Mouse (Mus musculus): ENCODE data around the gene Rbl2. TPM values are rescaled to one million over a fixed set of nuclear protein-coding genes. Genes with fewer than 3 reads are reported as not detected.
A peak's percentile ranks its signal among the peaks of the same experiment; 100 is the strongest.

Rbl2 gene
- total and polyA plus RNA-seq, 3 experiments, result 2.9 to 8.4 TPM; not detected in 1

GRCm38 (mm10) chr8:91046370-91046769 lies 23.5 kb upstream of the Rbl2 start:
- no peaks in the 10 kb centered on the region for H3K27me3 ChIP-seq (ENCODE audit: control insufficient read depth in 1 of 2, insufficient read depth in 2 of 2, low read length in 2 of 2)
- TF ChIP-seq ZNF384 (IDR thresholded peaks at IDR 0.05; ENCODE audit: low read depth, low read length) (no peak), JUND (IDR thresholded peaks at IDR 0.05; ENCODE audit: low read depth, low read length) (no peak), MXI1 (IDR thresholded peaks at IDR 0.05; ENCODE audit: low read depth, low read length) (no peak), ZMIZ1 (IDR thresholded peaks at IDR 0.05; ENCODE audit: low read depth, low read length) (no peak), RAD21 (IDR thresholded peaks at IDR 0.05; ENCODE audit: low read depth, low read length) (no peak), HCFC1 (IDR thresholded peaks at IDR 0.05; ENCODE audit: low read depth, low read length) (no peak), GATA1 (IDR thresholded peaks at IDR 0.05; ENCODE audit: low read depth, low read length) (no peak), TCF12 (IDR thresholded peaks at IDR 0.05; ENCODE audit: low read depth, low read length) (no peak), KAT2A (conservative IDR thresholded peaks at IDR 0.05; ENCODE audit: low read depth, low read length) (no peak)
- H3K79me2 ChIP-seq (ENCODE audit: control insufficient read depth, insufficient read depth, low read length, poor library complexity), result no peaks in the 10 kb centered on the region
- H3K27ac ChIP-seq (ENCODE audit: control insufficient read depth, low read depth, low read length), result no peak overlapping the region
- H3K36me3 ChIP-seq (ENCODE audit: control insufficient read depth in 1 of 2, insufficient read depth in 2 of 2, low read length in 2 of 2), result peaks cover 4% of the 10 kb centered on the region in 2 experiments
- H3K9me3 ChIP-seq (replicated peaks; ENCODE audit: insufficient read depth, low read length), result no peaks in the 10 kb centered on the region
- peaks cover 0 to 3% of the 10 kb centered on the region in 2 experiments; a peak in 1 of 4 replicates for H3K4me1 ChIP-seq (ENCODE audit: control insufficient read depth in 1 of 2, insufficient read depth in 2 of 2, low read length in 2 of 2)
- no peak overlapping the region for H3K9ac ChIP-seq (ENCODE audit: control insufficient read depth, low read depth, low read length, poor library complexity, severe bottlenecking)
- DNase-seq (ENCODE audit: low read depth, low spot score), result no peak
- no peak overlapping the region for H3K4me3 ChIP-seq (ENCODE audit: control insufficient read depth in 1 of 2, insufficient read depth in 1 of 2, low read depth in 2 of 2, low read length in 2 of 2)

GRCm38 (mm10) chr8:91051037-91051436 lies 18.8 kb upstream of the Rbl2 start:
- peak; percentile 85 for DNase-seq (ENCODE audit: low read depth, low spot score)
- no peak overlapping the region for H3K27ac ChIP-seq (ENCODE audit: control insufficient read depth, low read depth, low read length)
- H3K79me2 ChIP-seq (ENCODE audit: control insufficient read depth, insufficient read depth, low read length, poor library complexity), result no peaks in the 10 kb centered on the region
- H3K36me3 ChIP-seq (ENCODE audit: control insufficient read depth in 1 of 2, insufficient read depth in 2 of 2, low read length in 2 of 2), result peaks cover 4 to 7% of the 10 kb centered on the region in 2 experiments
- H3K9ac ChIP-seq (ENCODE audit: control insufficient read depth, low read depth, low read length, poor library complexity, severe bottlenecking), result no peak overlapping the region
- H3K27me3 ChIP-seq (ENCODE audit: control insufficient read depth in 1 of 2, insufficient read depth in 2 of 2, low read length in 2 of 2), result no peaks in the 10 kb centered on the region
- H3K9me3 ChIP-seq (replicated peaks; ENCODE audit: insufficient read depth, low read length), result no peaks in the 10 kb centered on the region
- TF ChIP-seq USF1 (IDR thresholded peaks at IDR 0.05; ENCODE audit: low read depth, low read length), result no peak
- peak; percentile 21 to 40; a peak in 1 of 4 replicates for TF ChIP-seq EP300 (IDR thresholded peaks at IDR 0.05; ENCODE audit: low read depth in 1 of 2, low read length in 2 of 2)
- peaks cover 0 to 4% of the 10 kb centered on the region in 2 experiments; a peak in 1 of 4 replicates for H3K4me1 ChIP-seq (ENCODE audit: control insufficient read depth in 1 of 2, insufficient read depth in 2 of 2, low read length in 2 of 2)
- H3K4me3 ChIP-seq (ENCODE audit: control insufficient read depth in 1 of 2, insufficient read depth in 1 of 2, low read depth in 2 of 2, low read length in 2 of 2), result no peak overlapping the region

- Histone ChIP-seq H3K27me3 (ENCODE audit: control insufficient read depth in 1 of 2, insufficient read depth in 2 of 2, low read length in 2 of 2) (no peaks in the 10 kb centered on the region), H3K9me3 (replicated peaks; ENCODE audit: insufficient read depth, low read length) (no peaks in the 10 kb centered on the region), H3K9ac (ENCODE audit: control insufficient read depth, low read depth, low read length, poor library complexity, severe bottlenecking) (no peak overlapping the region), H3K79me2 (ENCODE audit: control insufficient read depth, insufficient read depth, low read length, poor library complexity) (no peaks in the 10 kb centered on the region), H3K4me3 (ENCODE audit: control insufficient read depth in 1 of 2, insufficient read depth in 1 of 2, low read depth in 2 of 2, low read length in 2 of 2) (no peak overlapping the region), H3K36me3 (ENCODE audit: control insufficient read depth in 1 of 2, insufficient read depth in 2 of 2, low read length in 2 of 2) (peaks cover 4 to 7% of the 10 kb centered on the region in 2 experiments; a peak in 3 of 4 replicates), H3K4me1 (ENCODE audit: control insufficient read depth in 1 of 2, insufficient read depth in 2 of 2, low read length in 2 of 2) (peaks cover 0 to 6% of the 10 kb centered on the region in 2 experiments; a peak in 2 of 4 replicates), H3K27ac (ENCODE audit: control insufficient read depth, low read depth, low read length) (no peak overlapping the region)
- TF ChIP-seq ZMIZ1 (IDR thresholded peaks at IDR 0.05; ENCODE audit: low read depth, low read length), result no peak
- TF ChIP-seq MAZ (IDR thresholded peaks at IDR 0.05; ENCODE audit: low read depth, low read length), result no peak
- TF ChIP-seq MXI1 (IDR thresholded peaks at IDR 0.05; ENCODE audit: low read depth, low read length), result no peak
- no peak for TF ChIP-seq ETS1 (IDR thresholded peaks at IDR 0.05; ENCODE audit: low read depth, low read length)
- TF ChIP-seq MAX (IDR thresholded peaks at IDR 0.05; ENCODE audit: low read length), result no peak
- no peak for TF ChIP-seq E2F4 (IDR thresholded peaks at IDR 0.05; ENCODE audit: borderline replicate concordance, low read depth, low read length)
- TF ChIP-seq POLR2A (IDR thresholded peaks at IDR 0.05; ENCODE audit: control insufficient read depth in 1 of 2, insufficient read depth in 1 of 2, low read depth in 1 of 2, low read length in 2 of 2, poor library complexity in 1 of 2), result no peak
- no peak for TF ChIP-seq EP300 (IDR thresholded peaks at IDR 0.05; ENCODE audit: low read depth in 1 of 2, low read length in 2 of 2)
- TF ChIP-seq CHD2 (IDR thresholded peaks at IDR 0.05; ENCODE audit: low read length), result no peak
- TF ChIP-seq POLR2AphosphoS5 (IDR thresholded peaks at IDR 0.05; ENCODE audit: borderline replicate concordance, low read depth, low read length), result no peak
- no peak for TF ChIP-seq BHLHE40 (IDR thresholded peaks at IDR 0.05; ENCODE audit: borderline replicate concordance, low read depth, low read length)
- TF ChIP-seq CHD1 (IDR thresholded peaks at IDR 0.05; ENCODE audit: low read depth, low read length), result no peak
- no peak for TF ChIP-seq GABPA (IDR thresholded peaks at IDR 0.05; ENCODE audit: low read depth, low read length)
- no peak for TF ChIP-seq POLR2AphosphoS2 (IDR thresholded peaks at IDR 0.05; ENCODE audit: low read length)
- TF ChIP-seq HCFC1 (IDR thresholded peaks at IDR 0.05; ENCODE audit: low read depth, low read length), result no peak
- TF ChIP-seq USF1 (IDR thresholded peaks at IDR 0.05; ENCODE audit: low read depth, low read length), result no peak
- no peak for TF ChIP-seq MAFK (IDR thresholded peaks at IDR 0.05; ENCODE audit: borderline replicate concordance, low read depth, low read length)
- no peak for TF ChIP-seq UBTF (IDR thresholded peaks at IDR 0.05; ENCODE audit: borderline replicate concordance, insufficient read depth, low read depth, low read length)
- no peak for TF ChIP-seq ZNF384 (IDR thresholded peaks at IDR 0.05; ENCODE audit: low read depth, low read length)
- no peak for TF ChIP-seq TCF12 (IDR thresholded peaks at IDR 0.05; ENCODE audit: low read depth, low read length)
- no peak for DNase-seq (ENCODE audit: low read depth, low spot score)
These were observed 15.4 kb upstream of the Rbl2 start for GRCm38 (mm10) chr8:91054418-91054817.
